Mouse (Mus musculus) heart, postnatal 0 days (tissue): Measurements from ENCODE around the gene Sco2. TPM values are rescaled to one million over a fixed set of nuclear protein-coding genes. Genes with fewer than 3 reads are reported as not detected.
A peak's percentile ranks its signal among the peaks of the same experiment; 100 is the strongest.

Experiments
- ATAC-seq: fragments of 200-750 bp; cut with Nextera tagmentation; 2 replicates; pipeline ENCODE4 v1.8.0; 2017; ENCODE audit warnings: low read depth, moderate number of reproducible peaks, moderate library complexity; ENCODE audit not compliant: insufficient read depth
- DNase-seq: peaks from one replicate; pipeline ENCODE4 v3.0.0-alpha.2; 2016; ENCODE audit warnings: low spot score
- H3K27ac ChIP-seq: fragments of 300-500 bp; sonication (generic); 2 replicates; pipeline ENCODE4 v1.5.1; 2014; ENCODE audit warnings: low read depth, mild to moderate bottlenecking
- H3K27me3 ChIP-seq: fragments of 300-500 bp; sonication (generic); 2 replicates; pipeline ENCODE4 v1.6.1; 2014; ENCODE audit warnings: low read length, mixed read lengths; ENCODE audit not compliant: control insufficient read depth, insufficient read depth
- H3K36me3 ChIP-seq: fragments of 300-500 bp; sonication (generic); replicated peaks from 2 replicates; pipeline ENCODE4 v1.6.1; 2014; ENCODE audit warnings: low read length, mixed read lengths; ENCODE audit not compliant: control insufficient read depth, insufficient read depth
- H3K4me1 ChIP-seq: fragments of 300-500 bp; sonication (generic); 2 replicates; pipeline ENCODE4 v1.6.1; 2014; ENCODE audit warnings: antibody characterized with exemption; ENCODE audit not compliant: control insufficient read depth, insufficient read depth
- H3K4me2 ChIP-seq: fragments of 300-500 bp; sonication (generic); 2 replicates; pipeline ENCODE4 v1.6.1; 2014; ENCODE audit warnings: low read depth, mild to moderate bottlenecking, low read length, moderate library complexity
- H3K4me3 ChIP-seq: fragments of 300-500 bp; sonication (generic); 2 replicates; pipeline ENCODE4 v1.5.1; 2014; ENCODE audit warnings: low read depth, low read length
- H3K9ac ChIP-seq: fragments of 300-500 bp; sonication (generic); replicated peaks from 2 replicates; pipeline ENCODE4 v1.6.1; 2014; ENCODE audit warnings: low read depth, low read length, mixed read lengths
- H3K9me3 ChIP-seq: fragments of 300-500 bp; sonication (generic); replicated peaks from 2 replicates; pipeline ENCODE4 v1.6.1; 2016; ENCODE audit warnings: low read length; ENCODE audit not compliant: control insufficient read depth
- CTCF ChIP-seq: IDR thresholded peaks from 2 replicates; pipeline ENCODE4 v1.5.1; 2016; ENCODE audit warnings: antibody characterized with exemption, control low read depth, low read depth
- EP300 ChIP-seq: IDR thresholded peaks from 2 replicates; pipeline ENCODE4 v1.6.1; 2016; ENCODE audit warnings: antibody characterized with exemption, low read depth
- WGBS: fragments of 180-500 bp; shearing (Covaris S2); extraction: QIAGEN DNeasy Blood & Tissue Kit; methylation state at CpG from one replicate; pipeline ENCODE4 v1.1.7; 2014; 5-methylcytosine and 5-hydroxymethylcytosine counted together
- polyA plus RNA-seq: library from polyadenylated mRNA; unstranded; fragments of >200 nt; fragmentation: Nextera tagmentation; extraction: Ambion mirVana; gene quantifications from 2 replicates; pipeline ENCODE4 v1.2.1, GENCODE M21; 2015
- total RNA-seq: library from RNA; depleted of rRNA; stranded (reverse); fragments of >200 nt; gene quantifications from 2 replicates; pipeline ENCODE4 v1.2.3, GENCODE M21; 2014; ENCODE audit warnings: low replicate concordance

The Sco2 gene
- total and polyA plus RNA-seq, 2 experiments from 2014 or later = 9.4 to 30.6 TPM

GRCm38 (mm10) chr15:89387127-89387526 lies 13.5 kb upstream of the Sco2 start:
- Histone ChIP-seq H3K27ac (no peak overlapping the region), H3K9ac (no peak overlapping the region), H3K4me1 (no peaks in the 10 kb centered on the region), H3K27me3 (no peaks in the 10 kb centered on the region), H3K4me2 (no peak overlapping the region), H3K4me3 (no peak overlapping the region), H3K36me3 (no peaks in the 10 kb centered on the region), H3K9me3 (no peaks in the 10 kb centered on the region)
- DNase-seq (no peak), ATAC-seq (no peak)
- TF ChIP-seq CTCF (no peak), EP300 (no peak)
- WGBS = 41% methylated on average over 12 of the region's 12 CpGs

GRCm38 (mm10) chr15:89384617-89385016 lies 11.0 kb upstream of the Sco2 start, which contains the start of gene Klhdc7b:
Gene Klhdc7b, plus strand, starts transcription at chr15:89384917.
- Histone ChIP-seq H3K4me1 (no peaks in the 10 kb centered on the region), H3K4me3 (no peak within 1 kb of the TSS), H3K27ac (no peak within 1 kb of the TSS), H3K27me3 (peaks cover 5% of the 10 kb centered on the region), H3K4me2 (no peak within 1 kb of the TSS), H3K9ac (no peak within 1 kb of the TSS), H3K9me3 (no peaks in the 10 kb centered on the region), H3K36me3 (no peaks in the 10 kb centered on the region)
- ATAC-seq (no peak), DNase-seq (no peak)
- TF ChIP-seq CTCF (no peak), EP300 (no peak)
- 75% methylated on average over 7 of the region's 7 CpGs for WGBS

DNA sequence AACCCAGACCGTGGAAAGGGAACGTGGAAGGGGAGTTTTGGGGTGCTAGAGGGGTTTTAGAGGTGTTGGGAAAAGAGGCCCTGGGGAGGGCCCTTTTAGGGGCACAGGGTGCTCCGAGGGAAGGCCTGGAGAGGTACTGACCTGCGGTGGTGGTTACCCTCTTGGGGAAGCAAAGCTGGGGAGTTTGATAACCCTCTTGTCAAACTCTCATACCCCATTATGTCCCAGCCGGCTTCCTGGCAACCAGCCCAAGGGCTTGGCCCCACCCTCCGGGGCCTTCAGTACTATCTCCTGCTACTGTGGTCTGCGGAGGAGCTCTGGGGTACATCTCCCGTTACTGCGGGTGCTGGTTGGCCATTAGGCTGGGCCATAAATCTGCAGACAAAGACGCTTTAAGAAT lies 5.8 kb upstream of the Sco2 start:
- no peak overlapping the region for H3K27ac ChIP-seq
- no peak for ATAC-seq
- WGBS = 11% methylated on average over 10 of the region's 10 CpGs
- peaks cover 4% of the 10 kb centered on the region; the same call in 1 of the 2 replicates for H3K4me1 ChIP-seq
- peaks cover 40% of the 10 kb centered on the region for H3K27me3 ChIP-seq
- H3K9me3 ChIP-seq = no peaks in the 10 kb centered on the region
- peak overlapping the region; percentile 44 for H3K4me3 ChIP-seq
- DNase-seq = no peak
- no peak overlapping the region for H3K9ac ChIP-seq
- no peaks in the 10 kb centered on the region for H3K36me3 ChIP-seq
- no peak for TF ChIP-seq CTCF
- H3K4me2 ChIP-seq = peak overlapping the region; percentile 71

- DNase-seq (peak; percentile 23), ATAC-seq (peak; percentile 70)
- no peak within 1 kb of the TSS for H3K27ac ChIP-seq
- H3K27me3 ChIP-seq = peaks cover 40% of the 10 kb centered on the region
- WGBS = under 1% methylated on average over 33 of the region's 33 CpGs
- peak within 1 kb of the TSS; percentile 44 for H3K4me3 ChIP-seq
- no peak within 1 kb of the TSS for H3K9ac ChIP-seq
- peaks cover 4% of the 10 kb centered on the region; the same call in 1 of the 2 replicates for H3K4me1 ChIP-seq
- peak within 1 kb of the TSS; percentile 71 for H3K4me2 ChIP-seq
- TF ChIP-seq EP300 (no peak), CTCF (no peak)
- H3K9me3 ChIP-seq = no peaks in the 10 kb centered on the region
- H3K36me3 ChIP-seq = no peaks in the 10 kb centered on the region
Measured at GRCm38 (mm10) chr15:89378831-89379401, 5.3 kb upstream of the Sco2 start, which contains the start of gene Odf3b. Gene Odf3b, minus strand, starts transcription at chr15:89379282.

DNA sequence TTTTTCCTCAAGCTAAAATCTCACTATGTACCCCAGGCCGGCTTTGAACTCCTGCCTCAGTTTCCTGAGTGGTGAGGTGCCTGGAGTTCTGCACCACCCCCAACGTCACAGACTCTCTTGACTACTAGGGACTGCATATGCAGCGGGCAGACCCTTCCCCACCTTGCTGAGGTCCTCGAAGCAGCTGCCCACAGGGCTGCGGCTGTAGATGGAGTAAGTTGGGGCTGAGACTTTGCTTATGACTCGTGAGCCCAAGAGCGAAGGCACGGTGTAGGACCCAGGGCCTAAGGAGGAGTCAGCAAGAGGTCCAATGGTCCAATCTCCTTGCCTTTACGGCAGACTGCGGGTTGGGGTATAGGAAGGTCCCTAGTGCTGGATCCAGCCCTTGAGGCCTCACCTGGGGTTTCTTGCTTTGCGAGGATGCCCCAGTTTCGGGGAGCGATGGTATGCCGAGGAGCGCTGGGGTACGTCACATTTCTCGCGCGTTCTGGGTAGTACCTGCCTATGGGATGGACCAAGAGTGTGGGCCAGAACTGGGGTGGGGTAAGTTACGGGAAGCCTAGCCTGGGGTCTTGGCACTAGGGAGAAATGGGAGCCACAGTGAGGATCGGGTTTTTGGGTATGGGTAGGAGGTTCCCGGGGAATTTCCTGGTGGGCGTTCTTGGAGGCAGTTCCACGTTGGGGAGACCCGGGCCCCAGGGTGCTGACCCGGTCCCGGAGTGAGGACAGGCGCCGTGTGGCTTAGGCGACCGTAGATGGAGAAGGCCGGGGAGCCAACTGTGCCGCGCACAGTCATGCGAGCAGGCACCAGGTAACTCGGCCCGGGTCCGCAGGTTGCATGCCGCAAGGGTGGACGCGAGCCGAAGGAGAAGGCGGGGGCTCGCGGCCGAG lies 4.5 kb upstream of the Sco2 start:
- no peaks in the 10 kb centered on the region for H3K36me3 ChIP-seq
- peak overlapping the region; percentile 71 for H3K4me2 ChIP-seq
- ATAC-seq (no peak), DNase-seq (no peak)
- 14% methylated on average over 46 of the region's 46 CpGs for WGBS
- H3K4me3 ChIP-seq = peak overlapping the region; percentile 44
- peaks cover 40% of the 10 kb centered on the region for H3K27me3 ChIP-seq
- peaks cover 6% of the 10 kb centered on the region; the same call in 1 of the 2 replicates for H3K4me1 ChIP-seq
- no peak for TF ChIP-seq CTCF
- TF ChIP-seq EP300 = no peak
- H3K27ac ChIP-seq = no peak overlapping the region
- H3K9me3 ChIP-seq = no peaks in the 10 kb centered on the region
- no peak overlapping the region for H3K9ac ChIP-seq
